13 mouse cellular contexts compared by ENCODE assay signal in the genomic region with DNA sequence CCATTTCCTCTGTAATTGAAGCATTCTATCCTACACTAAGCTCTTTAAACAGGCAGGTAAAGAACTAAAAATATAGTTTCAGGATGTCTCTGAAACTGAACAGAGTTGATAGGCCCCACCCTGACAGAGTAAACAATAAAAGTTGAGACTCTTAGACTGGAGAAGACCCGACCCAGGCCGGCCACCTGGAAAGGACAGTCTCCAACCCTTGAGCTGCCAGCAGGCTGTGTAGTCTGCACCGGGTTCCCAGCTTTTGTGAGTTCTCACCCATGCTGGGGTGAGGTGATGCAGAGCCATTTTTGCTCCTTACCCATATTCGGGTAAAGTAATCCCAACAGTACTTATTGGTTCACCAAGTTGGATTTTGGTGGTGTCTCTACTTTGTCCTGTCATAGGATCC. TPM values are rescaled to one million over a fixed set of nuclear protein-coding genes. Genes with fewer than 3 reads are reported as not detected.
DNase-seq lines count a peak whose midpoint lies in the region; ATAC-seq and TF ChIP-seq lines count a peak whose summit lies in the region.
"Had no signal": no experiment of that assay in that cellular context is flagged by ENCODE, and none has a peak within 500 bp of the region (broad histone marks: within the 10 kb centered on the region; RNA-seq: fewer than 3 reads in every experiment).

No protein-coding gene starts in this region.

- no peaks in the 10 kb centered on the region for H3K9me3 ChIP-seq in hindbrain, embryonic 14.5 days (ENCODE audit: control insufficient read depth, low read length)
- H3K9me3 ChIP-seq in hindbrain, embryonic 11.5 days (ENCODE audit: control insufficient read depth, low read length): no peaks in the 10 kb centered on the region
- no peaks in the 10 kb centered on the region for H3K9me3 ChIP-seq in MEL (replicated peaks; ENCODE audit: insufficient read depth, low read length)
- H3K9me3 ChIP-seq in midbrain, embryonic 14.5 days (ENCODE audit: control insufficient read depth, low read length): no peaks in the 10 kb centered on the region

- ATAC-seq in hindbrain, embryonic 14.5 days (ENCODE audit: low FRiP score): no peak
- ATAC-seq in hindbrain, embryonic 11.5 days (ENCODE audit: low FRiP score): no peak
- ATAC-seq in midbrain, embryonic 14.5 days (ENCODE audit: low FRiP score, low TSS enrichment): no peak

- TF ChIP-seq RAD21 in MEL (IDR thresholded peaks at IDR 0.05; ENCODE audit: low read depth, low read length): no peak

- H3K27me3 ChIP-seq in hindbrain, embryonic 14.5 days (ENCODE audit: control insufficient read depth, insufficient read depth, low read length): no peaks in the 10 kb centered on the region
- H3K27me3 ChIP-seq in hindbrain, embryonic 11.5 days (ENCODE audit: control insufficient read depth, insufficient read depth, low read length): no peaks in the 10 kb centered on the region
- H3K27me3 ChIP-seq in MEL (ENCODE audit: control insufficient read depth in 1 of 2, insufficient read depth in 2 of 2, low read length in 2 of 2): no peaks in the 10 kb centered on the region
- no peaks in the 10 kb centered on the region for H3K27me3 ChIP-seq in midbrain, embryonic 14.5 days (ENCODE audit: control insufficient read depth, insufficient read depth, low read length)

- peak overlapping the region; percentile 76 for H3K4me2 ChIP-seq in hindbrain, embryonic 14.5 days (replicated peaks)
- H3K4me2 ChIP-seq in hindbrain, embryonic 11.5 days (replicated peaks; ENCODE audit: low read depth, low read length): no peak overlapping the region
- peak overlapping the region; percentile 64 for H3K4me2 ChIP-seq in midbrain, embryonic 14.5 days (ENCODE audit: low read length)

- no peaks in the 10 kb centered on the region; the same call in 1 of the 2 replicates for H3K79me2 ChIP-seq in MEL (ENCODE audit: control insufficient read depth, insufficient read depth, low read length, poor library complexity)

- no peak for TF ChIP-seq POLR2A in MEL (IDR thresholded peaks at IDR 0.05; ENCODE audit: control insufficient read depth in 1 of 2, insufficient read depth in 1 of 2, low read depth in 1 of 2, low read length in 2 of 2, poor library complexity in 1 of 2)
- TF ChIP-seq POLR2A in bone marrow macrophage, adult 2 months (IDR thresholded peaks at IDR 0.05; ENCODE audit: borderline replicate concordance, low read depth, low read length): no peak

- H3K36me3 ChIP-seq in hindbrain, embryonic 14.5 days (replicated peaks; ENCODE audit: control insufficient read depth, insufficient read depth): peaks cover 32% of the 10 kb centered on the region
- H3K36me3 ChIP-seq in hindbrain, embryonic 11.5 days (ENCODE audit: control insufficient read depth, insufficient read depth, low read length): peaks cover 2% of the 10 kb centered on the region; the same call in 1 of the 2 replicates
- H3K36me3 ChIP-seq in MEL (ENCODE audit: control insufficient read depth in 1 of 2, insufficient read depth in 2 of 2, low read length in 2 of 2): peaks cover 0 to 19% of the 10 kb centered on the region in 2 experiments; a peak in 2 of 4 replicates
- peaks cover 28% of the 10 kb centered on the region for H3K36me3 ChIP-seq in midbrain, embryonic 14.5 days (ENCODE audit: control insufficient read depth, insufficient read depth, low read length)

- no peak for DNase-seq in hindbrain, embryonic 14.5 days (ENCODE audit: low spot score)
- DNase-seq in hindbrain, embryonic 11.5 days (ENCODE audit: low spot score): no peak
- no peak for DNase-seq in MEL (ENCODE audit: low read depth, low spot score)
- no peak for DNase-seq in midbrain, embryonic 14.5 days
- no peak for DNase-seq in gastrocnemius, postnatal 25 days
- DNase-seq in layer of hippocampus, adult 18-20 months (ENCODE audit: low spot score in 2 of 2): no peak
- DNase-seq: kidney, postnatal 4 days; thymus, adult 2 months had no signal

- no peak for TF ChIP-seq CTCF in MEL (IDR thresholded peaks at IDR 0.05 in 2 of 3, conservative IDR thresholded peaks at IDR 0.05 in 1 of 3; ENCODE audit: control insufficient read depth in 1 of 3, insufficient read depth in 1 of 3, low read depth in 2 of 3, low read length in 3 of 3, poor library complexity in 1 of 3, severe bottlenecking in 1 of 3)
- no peak for TF ChIP-seq CTCF in bone marrow macrophage, adult 2 months (IDR thresholded peaks at IDR 0.05; ENCODE audit: low read depth, low read length)

- no peak for TF ChIP-seq EP300 in MEL (IDR thresholded peaks at IDR 0.05; ENCODE audit: low read depth in 1 of 2, low read length in 2 of 2)

- no peak overlapping the region for H3K4me3 ChIP-seq in hindbrain, embryonic 14.5 days (replicated peaks; ENCODE audit: low read length)
- no peak overlapping the region for H3K4me3 ChIP-seq in hindbrain, embryonic 11.5 days (ENCODE audit: low read depth, low read length)
- no peak overlapping the region for H3K4me3 ChIP-seq in MEL (ENCODE audit: control insufficient read depth in 1 of 2, insufficient read depth in 1 of 2, low read depth in 2 of 2, low read length in 2 of 2)
- H3K4me3 ChIP-seq in bone marrow macrophage, adult 2 months (ENCODE audit: insufficient read depth, low read length): peak overlapping the region; percentile 39
- no peak overlapping the region for H3K4me3 ChIP-seq in midbrain, embryonic 14.5 days (replicated peaks; ENCODE audit: low read depth, low read length)

- peaks cover 27% of the 10 kb centered on the region for H3K4me1 ChIP-seq in hindbrain, embryonic 14.5 days (replicated peaks; ENCODE audit: control insufficient read depth, insufficient read depth, low read length)
- H3K4me1 ChIP-seq in hindbrain, embryonic 11.5 days (replicated peaks; ENCODE audit: control insufficient read depth, insufficient read depth, low read length): no peaks in the 10 kb centered on the region
- peaks cover 2 to 3% of the 10 kb centered on the region in 2 experiments for H3K4me1 ChIP-seq in MEL (ENCODE audit: control insufficient read depth in 1 of 2, insufficient read depth in 2 of 2, low read length in 2 of 2)
- peaks cover 18% of the 10 kb centered on the region for H3K4me1 ChIP-seq in bone marrow macrophage, adult 2 months (ENCODE audit: control insufficient read depth, insufficient read depth, low read length)
- peaks cover 38% of the 10 kb centered on the region for H3K4me1 ChIP-seq in midbrain, embryonic 14.5 days (ENCODE audit: control insufficient read depth, insufficient read depth, low read length)

- H3K27ac ChIP-seq in hindbrain, embryonic 14.5 days: no peak overlapping the region
- no peak overlapping the region for H3K27ac ChIP-seq in hindbrain, embryonic 11.5 days (ENCODE audit: low read depth, low read length)
- peak overlapping the region; percentile 15; the same call in 1 of the 2 replicates for H3K27ac ChIP-seq in MEL (ENCODE audit: control insufficient read depth, low read depth, low read length)
- H3K27ac ChIP-seq in bone marrow macrophage, adult 2 months (ENCODE audit: insufficient read depth, low read depth, low read length): peak overlapping the region; percentile 25
- no peak overlapping the region for H3K27ac ChIP-seq in midbrain, embryonic 14.5 days (replicated peaks; ENCODE audit: low read depth, low read length)

- 83% methylated on average over 4 of the region's 4 CpGs for WGBS in hindbrain, embryonic 14.5 days
- WGBS in hindbrain, embryonic 11.5 days: 80% methylated on average over 4 of the region's 4 CpGs
- WGBS in midbrain, embryonic 14.5 days: 81% methylated on average over 4 of the region's 4 CpGs

- H3K9ac ChIP-seq in hindbrain, embryonic 14.5 days: no peak overlapping the region
- no peak overlapping the region for H3K9ac ChIP-seq in hindbrain, embryonic 11.5 days (ENCODE audit: low read depth, low read length)
- no peak overlapping the region for H3K9ac ChIP-seq in MEL (ENCODE audit: control insufficient read depth, low read depth, low read length, poor library complexity, severe bottlenecking)
- no peak overlapping the region for H3K9ac ChIP-seq in midbrain, embryonic 14.5 days (replicated peaks; ENCODE audit: low read length)

RNA-seq across cellular contexts. Expression of gene Idh1, which starts 10.1 kb away (rescaled TPM):
- polyA plus RNA-seq in hindbrain, embryonic 14.5 days (2014; fragmentation: Nextera tagmentation; extraction: Ambion mirVana): 510 and 574 TPM in 2 replicates
- polyA plus RNA-seq in hindbrain, embryonic 11.5 days (2014; fragmentation: Nextera tagmentation; extraction: Ambion mirVana): 436 and 480 TPM in 2 replicates
- total RNA-seq in MEL (2012; rRNA removed): 19.3 and 26.8 TPM in 2 replicates
- polyA plus RNA-seq in MEL (2012; ENCODE audit: insufficient read depth in 1 of 2, insufficient read length in 2 of 2, low read depth in 1 of 2, low replicate concordance in 2 of 2, missing spikeins in 1 of 2): 10 to 100 TPM in 1 of 2 experiments, not detected in 1; 26.7 TPM
- polyA plus RNA-seq in bone marrow macrophage, adult 2 months (2012; ENCODE audit: insufficient read depth, insufficient read length, missing spikeins): 242 and 261 TPM in 2 replicates
- polyA plus RNA-seq in midbrain, embryonic 14.5 days (2014; fragmentation: Nextera tagmentation; extraction: Ambion mirVana): 494 and 592 TPM in 2 replicates
- total RNA-seq in gastrocnemius, postnatal 25 days (2021): 10 to 100 TPM; 20.9 to 46.4 TPM
- 10 to 100 TPM; 40.0 to 47.8 TPM for total RNA-seq in layer of hippocampus, adult 18-20 months (2021)

RNA-seq across cellular contexts. Expression of gene Pikfyve, which starts 10.3 kb away (rescaled TPM):
- 17.3 and 20.7 TPM in 2 replicates for polyA plus RNA-seq in hindbrain, embryonic 14.5 days (2014; fragmentation: Nextera tagmentation; extraction: Ambion mirVana)
- 23.9 and 29.0 TPM in 2 replicates for polyA plus RNA-seq in hindbrain, embryonic 11.5 days (2014; fragmentation: Nextera tagmentation; extraction: Ambion mirVana)
- 13.3 and 14.7 TPM in 2 replicates for total RNA-seq in MEL (2012; rRNA removed)
- 10 to 100 TPM in 1 of 2 experiments, not detected in 1; 11.5 TPM for polyA plus RNA-seq in MEL (2012; ENCODE audit: insufficient read depth in 1 of 2, insufficient read length in 2 of 2, low read depth in 1 of 2, low replicate concordance in 2 of 2, missing spikeins in 1 of 2)
- 35.0 and 37.5 TPM in 2 replicates for polyA plus RNA-seq in bone marrow macrophage, adult 2 months (2012; ENCODE audit: insufficient read depth, insufficient read length, missing spikeins)
- 18.8 and 22.4 TPM in 2 replicates for polyA plus RNA-seq in midbrain, embryonic 14.5 days (2014; fragmentation: Nextera tagmentation; extraction: Ambion mirVana)
- 1 to 10 TPM; 7.5 to 7.7 TPM for total RNA-seq in gastrocnemius, postnatal 25 days (2021)
- 10 to 100 TPM; 39.2 to 42.2 TPM for total RNA-seq in layer of hippocampus, adult 18-20 months (2021)

RNA-seq across cellular contexts. Expression of gene D630023F18Rik, which starts 53.2 kb away (rescaled TPM):
- polyA plus RNA-seq in hindbrain, embryonic 14.5 days (2014; fragmentation: Nextera tagmentation; extraction: Ambion mirVana): 1.2 and 1.4 TPM in 2 replicates
- polyA plus RNA-seq in hindbrain, embryonic 11.5 days (2014; fragmentation: Nextera tagmentation; extraction: Ambion mirVana): 0.22 TPM in 1 of 2 replicates, not detected in the other
- total RNA-seq in MEL (2012; rRNA removed): not detected in 2 replicates
- not detected for polyA plus RNA-seq in MEL (2012; ENCODE audit: insufficient read depth in 1 of 2, insufficient read length in 2 of 2, low read depth in 1 of 2, low replicate concordance in 2 of 2, missing spikeins in 1 of 2)
- polyA plus RNA-seq in bone marrow macrophage, adult 2 months (2012; ENCODE audit: insufficient read depth, insufficient read length, missing spikeins): 1.3 and 2.1 TPM in 2 replicates
- polyA plus RNA-seq in midbrain, embryonic 14.5 days (2014; fragmentation: Nextera tagmentation; extraction: Ambion mirVana): 0.57 and 0.80 TPM in 2 replicates
- not detected for total RNA-seq in gastrocnemius, postnatal 25 days (2021)
- 1 to 10 TPM; 9.3 to 9.5 TPM for total RNA-seq in layer of hippocampus, adult 18-20 months (2021)
- polyA plus RNA-seq: spleen, adult 2 months had no signal

RNA-seq across cellular contexts. Expression of gene Gm28845, which starts 56.8 kb away (rescaled TPM):
- 0.29 TPM in 1 of 2 replicates, not detected in the other for polyA plus RNA-seq in hindbrain, embryonic 14.5 days (2014; fragmentation: Nextera tagmentation; extraction: Ambion mirVana)
- not detected in 2 replicates for polyA plus RNA-seq in hindbrain, embryonic 11.5 days (2014; fragmentation: Nextera tagmentation; extraction: Ambion mirVana)
- not detected in 2 replicates for total RNA-seq in MEL (2012; rRNA removed)
- polyA plus RNA-seq in MEL (2012; ENCODE audit: insufficient read depth in 1 of 2, insufficient read length in 2 of 2, low read depth in 1 of 2, low replicate concordance in 2 of 2, missing spikeins in 1 of 2): not detected
- polyA plus RNA-seq in bone marrow macrophage, adult 2 months (2012; ENCODE audit: insufficient read depth, insufficient read length, missing spikeins): not detected in 2 replicates
- polyA plus RNA-seq in midbrain, embryonic 14.5 days (2014; fragmentation: Nextera tagmentation; extraction: Ambion mirVana): not detected in 2 replicates
- not detected for total RNA-seq in gastrocnemius, postnatal 25 days (2021)
- under 1 TPM in 1 of 2 experiments, not detected in 1; 0.54 TPM for total RNA-seq in layer of hippocampus, adult 18-20 months (2021)
- total RNA-seq: megakaryocyte progenitor cell, adult 5-6 weeks had no signal
- polyA plus RNA-seq: embryonic facial prominence, embryonic 14.5 days; heart, embryonic 16.5 days; spleen, adult 2 months; thymus, adult 2 months had no signal

Comparison
In these comparisons a context has a peak if more than half of its experiments do, and no peak if none do; other contexts are left out.
1. H3K27ac ChIP-seq: peak in MEL (single experiment) and bone marrow macrophage, adult 2 months (single experiment); none in hindbrain, embryonic 14.5 days (single experiment), hindbrain, embryonic 11.5 days (single experiment) and midbrain, embryonic 14.5 days (single experiment).